Mouse (Mus musculus) MEL (cell line): ENCODE results near the gene Rspo1.

Source experiments
- BHLHE40 ChIP-seq: IDR thresholded peaks from 2 replicates; pipeline ENCODE4 v1.6.1; 2012; ENCODE audit warnings: low read depth, mild to moderate bottlenecking, inconsistent platforms, low read length, improper control_type of control experiment, borderline replicate concordance
- CHD2 ChIP-seq: IDR thresholded peaks from 2 replicates; pipeline ENCODE4 v1.6.1; 2011; ENCODE audit warnings: low read length, improper control_type of control experiment
- CTCF ChIP-seq, 3 experiments: IDR thresholded peaks in 2 of 3; conservative IDR thresholded peaks in 1 of 3; 2 replicates each; pipeline ENCODE4 v1.5.1; 2011 to 2012; ENCODE audit warnings: low read length in 3 of 3, low read depth in 2 of 3, mild to moderate bottlenecking in 2 of 3, improper control_type of control experiment in 1 of 3, inconsistent platforms in 1 of 3, mixed read lengths in 1 of 3, moderate library complexity in 1 of 3; ENCODE audit not compliant: control insufficient read depth in 1 of 3, insufficient read depth in 1 of 3, poor library complexity in 1 of 3, severe bottlenecking in 1 of 3
- ELF1 ChIP-seq: IDR thresholded peaks from 2 replicates; pipeline ENCODE4 v1.6.1; 2014; ENCODE audit warnings: low read depth, mild to moderate bottlenecking, inconsistent platforms, low read length, improper control_type of control experiment, moderate library complexity
- EP300 ChIP-seq, 2 experiments: IDR thresholded peaks; 2 replicates each; pipeline ENCODE4 v1.6.1; 2011; ENCODE audit warnings: improper control_type of control experiment in 2 of 2, low read length in 2 of 2, low read depth in 1 of 2, mild to moderate bottlenecking in 1 of 2
- GABPA ChIP-seq: IDR thresholded peaks from 2 replicates; pipeline ENCODE4 v1.6.1; 2012; ENCODE audit warnings: low read depth, mild to moderate bottlenecking, inconsistent platforms, low read length, improper control_type of control experiment, moderate library complexity
- GATA1 ChIP-seq: IDR thresholded peaks from 2 replicates; pipeline ENCODE4 v1.6.1; 2011; ENCODE audit warnings: low read depth, low read length, improper control_type of control experiment
- POLR2A ChIP-seq, 2 experiments: IDR thresholded peaks; 2 replicates each; pipeline ENCODE4 v1.6.1; 2011 to 2012; ENCODE audit warnings: low read length in 2 of 2, mild to moderate bottlenecking in 2 of 2, control low read depth in 1 of 2, improper control_type of control experiment in 1 of 2, low read depth in 1 of 2, moderate library complexity in 1 of 2; ENCODE audit not compliant: control insufficient read depth in 1 of 2, insufficient read depth in 1 of 2, poor library complexity in 1 of 2
- POLR2AphosphoS2 ChIP-seq: IDR thresholded peaks from 2 replicates; pipeline ENCODE4 v1.6.1; 2011; ENCODE audit warnings: low read length, improper control_type of control experiment
- TBP ChIP-seq: IDR thresholded peaks from 2 replicates; pipeline ENCODE4 v1.8.0; 2011; ENCODE audit warnings: low read depth, low read length, improper control_type of control experiment
- UBTF ChIP-seq: IDR thresholded peaks from 2 replicates; pipeline ENCODE4 v1.6.1; 2012; ENCODE audit warnings: low read depth, mild to moderate bottlenecking, inconsistent platforms, low read length, improper control_type of control experiment, moderate library complexity, borderline replicate concordance; ENCODE audit not compliant: insufficient read depth
- USF1 ChIP-seq: IDR thresholded peaks from 2 replicates; pipeline ENCODE4 v1.6.1; 2014; ENCODE audit warnings: low read depth, mild to moderate bottlenecking, inconsistent platforms, low read length, improper control_type of control experiment, moderate library complexity
- ZKSCAN1 ChIP-seq: IDR thresholded peaks from 2 replicates; pipeline ENCODE4 v1.6.1; 2012; ENCODE audit warnings: low read depth, mild to moderate bottlenecking, inconsistent platforms, low read length, improper control_type of control experiment, moderate library complexity
- ZMIZ1 ChIP-seq: IDR thresholded peaks from 2 replicates; pipeline ENCODE4 v1.6.1; 2012; ENCODE audit warnings: low read depth, mild to moderate bottlenecking, inconsistent platforms, low read length, improper control_type of control experiment, moderate library complexity

DNA sequence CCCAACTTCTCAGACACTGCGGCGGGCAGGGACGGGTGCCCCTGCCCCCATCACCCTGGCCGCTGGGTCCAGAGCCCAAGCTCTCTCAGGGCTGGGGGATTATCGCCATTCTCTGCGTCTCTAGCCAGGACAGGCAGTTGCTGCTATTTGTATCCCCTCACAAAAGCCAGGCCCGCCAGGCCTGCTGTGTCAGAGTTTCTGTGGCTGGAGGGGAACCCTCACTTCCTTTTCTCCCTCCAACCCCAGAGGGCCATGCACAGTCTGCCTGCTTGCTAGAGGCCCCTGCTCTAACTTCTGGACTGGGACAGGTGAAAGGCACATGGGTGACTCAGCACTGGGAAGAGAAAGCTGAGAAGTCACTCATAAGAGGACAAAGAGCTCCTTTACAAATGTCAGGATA is 4.1 kb downstream of the Rspo1 start:
- TF ChIP-seq CHD2 (no peak), TBP (no peak), POLR2A (IDR thresholded peaks at IDR 0.05; ENCODE audit: control insufficient read depth in 1 of 2, insufficient read depth in 1 of 2, low read depth in 1 of 2, low read length in 2 of 2, poor library complexity in 1 of 2) (no peak), CTCF (IDR thresholded peaks at IDR 0.05 in 2 of 3, conservative IDR thresholded peaks at IDR 0.05 in 1 of 3; ENCODE audit: control insufficient read depth in 1 of 3, insufficient read depth in 1 of 3, low read depth in 2 of 3, low read length in 3 of 3, poor library complexity in 1 of 3, severe bottlenecking in 1 of 3) (no peak), ELF1 (no peak), GATA1 (no peak), ZMIZ1 (no peak), USF1 (no peak), UBTF (no peak), EP300 (IDR thresholded peaks at IDR 0.05; ENCODE audit: low read depth in 1 of 2, low read length in 2 of 2) (no peak), GABPA (no peak), BHLHE40 (no peak), POLR2AphosphoS2 (no peak), ZKSCAN1 (no peak)
